Mouse (Mus musculus) layer of hippocampus, adult 11-12 months (tissue): ENCODE data around the gene Porcn.
A peak's percentile ranks its signal among the peaks of the same experiment; 100 is the strongest.

Experiments
- DNase-seq: peaks from one replicate; pipeline ENCODE4 v3.0.0; 2022; ENCODE audit warnings: low spot score

Porcn gene

DNA sequence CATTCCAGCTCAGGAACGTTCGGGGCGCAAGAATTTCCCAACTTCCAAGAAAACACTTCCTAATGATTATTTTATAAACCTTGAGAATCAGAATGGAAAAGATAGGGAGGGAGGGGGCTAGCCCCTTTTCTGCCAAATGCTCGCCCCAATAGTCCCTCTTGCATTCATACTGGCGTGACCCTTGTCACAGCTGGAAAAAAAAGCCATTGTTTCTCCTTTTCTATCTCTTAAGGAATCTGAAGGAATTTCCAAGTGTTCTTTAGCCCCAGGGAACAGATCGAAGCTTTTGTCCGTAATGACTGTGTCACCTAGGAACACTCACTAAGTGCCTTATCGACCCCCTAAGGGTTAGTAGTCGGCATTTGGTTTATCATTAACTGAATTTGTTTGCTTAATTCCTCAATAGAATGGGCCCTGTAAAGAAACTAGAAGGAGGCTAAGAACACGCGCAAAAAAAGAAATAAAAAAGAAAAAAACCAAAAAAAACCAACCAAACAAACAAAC, 421 bp upstream of the Porcn start:
- DNase-seq = no peak

DNA sequence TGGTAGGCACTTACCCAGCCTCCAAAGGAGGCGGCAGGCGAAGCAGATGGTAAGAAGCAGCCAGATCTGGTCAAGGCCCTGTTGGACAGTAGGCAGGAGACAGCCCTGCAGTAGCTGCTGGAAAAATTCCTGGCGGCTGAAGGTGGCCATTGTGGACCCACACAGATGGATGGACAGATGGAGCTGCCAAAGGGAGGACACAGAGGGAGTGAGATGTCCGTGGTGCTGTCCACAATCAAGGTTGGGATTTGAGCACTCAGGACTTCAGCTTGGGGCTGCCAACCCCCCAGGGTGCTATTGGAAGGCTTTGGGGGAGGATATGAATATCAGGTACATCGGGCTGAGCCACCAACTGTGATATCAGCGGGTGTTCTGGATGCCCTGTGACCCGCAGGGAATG, 774 bp downstream of the Porcn start:
- DNase-seq = no peak

DNA sequence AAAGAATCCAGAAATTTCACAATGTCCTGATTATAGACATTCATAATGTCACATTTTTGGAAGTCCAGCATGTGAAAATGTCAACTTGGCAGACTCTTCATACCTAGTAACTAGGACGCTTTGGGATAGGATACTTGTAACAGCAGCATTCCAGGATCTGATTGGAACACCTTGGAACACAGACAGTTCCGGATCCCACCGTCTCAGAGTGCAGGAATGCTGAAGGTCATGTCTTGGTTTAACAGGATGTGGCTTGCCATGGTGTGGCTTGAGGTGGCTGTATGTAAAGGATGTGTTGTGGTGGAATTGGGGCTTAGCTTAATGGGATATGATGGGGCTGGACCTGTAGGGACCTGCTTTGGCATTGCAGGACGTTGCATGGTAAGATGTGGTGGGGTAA, 1.2 kb downstream of the Porcn start:
- DNase-seq = no peak

DNA sequence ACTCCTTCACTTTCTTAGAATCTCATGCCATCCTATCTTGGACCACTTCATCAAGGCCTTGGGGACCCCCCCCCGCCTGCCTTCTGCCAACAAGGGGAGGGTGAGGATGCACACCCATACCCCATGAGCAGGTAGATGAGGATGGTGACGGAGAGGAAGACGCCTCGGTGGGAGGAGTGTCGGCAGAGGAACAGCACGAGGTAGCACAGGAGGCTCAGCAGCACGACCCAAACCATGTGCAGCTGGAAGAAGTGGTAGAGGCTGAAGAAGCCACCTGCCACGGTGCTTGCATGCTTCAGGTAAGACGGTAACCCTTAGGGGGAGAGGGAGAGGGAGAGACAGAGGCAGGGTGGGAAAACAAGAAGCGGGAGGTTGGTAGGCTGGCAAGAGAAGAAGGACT, 2.2 kb downstream of the Porcn start:
- DNase-seq = no peak

DNA sequence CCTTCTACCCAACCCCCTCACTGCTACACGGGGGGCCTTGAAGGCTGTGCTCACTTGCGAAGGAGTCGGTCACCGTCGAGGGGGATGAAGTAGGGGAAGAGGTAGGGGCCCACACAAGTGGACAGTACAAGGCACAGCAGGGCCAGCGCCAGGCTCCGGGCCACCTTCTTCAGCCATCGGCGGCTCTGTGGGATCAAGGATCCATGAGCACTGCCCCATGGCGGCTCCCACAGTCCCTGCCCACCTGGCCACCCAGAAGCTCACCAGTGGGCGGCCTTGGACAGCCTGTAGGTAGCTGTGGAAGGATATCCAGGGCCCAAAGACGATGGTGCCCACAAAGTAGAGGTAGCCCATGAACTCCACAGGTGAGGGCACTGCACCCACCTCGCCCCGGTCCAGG, 3.2 kb downstream of the Porcn start:
- DNase-seq = no peak

DNA sequence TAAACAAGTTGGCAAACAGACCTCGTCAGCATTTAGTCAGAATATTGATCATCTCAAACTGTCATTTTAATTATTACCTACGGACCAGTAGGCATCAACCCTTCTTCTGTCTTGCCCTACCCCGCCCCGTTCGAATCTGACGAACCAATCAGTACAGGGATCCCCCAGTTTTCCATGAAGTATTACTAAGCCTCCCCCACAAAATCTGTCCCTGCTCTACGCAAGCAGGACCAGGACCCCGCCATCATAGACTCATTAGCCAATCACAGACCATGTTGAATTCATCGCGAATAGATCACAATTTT, 13.0 kb downstream of the Porcn start, which contains the start of gene Ebp:
Ebp (minus strand) TSS at position 94 of the 305 bp plus-strand sequence.
- peak; percentile 61 for DNase-seq

DNA sequence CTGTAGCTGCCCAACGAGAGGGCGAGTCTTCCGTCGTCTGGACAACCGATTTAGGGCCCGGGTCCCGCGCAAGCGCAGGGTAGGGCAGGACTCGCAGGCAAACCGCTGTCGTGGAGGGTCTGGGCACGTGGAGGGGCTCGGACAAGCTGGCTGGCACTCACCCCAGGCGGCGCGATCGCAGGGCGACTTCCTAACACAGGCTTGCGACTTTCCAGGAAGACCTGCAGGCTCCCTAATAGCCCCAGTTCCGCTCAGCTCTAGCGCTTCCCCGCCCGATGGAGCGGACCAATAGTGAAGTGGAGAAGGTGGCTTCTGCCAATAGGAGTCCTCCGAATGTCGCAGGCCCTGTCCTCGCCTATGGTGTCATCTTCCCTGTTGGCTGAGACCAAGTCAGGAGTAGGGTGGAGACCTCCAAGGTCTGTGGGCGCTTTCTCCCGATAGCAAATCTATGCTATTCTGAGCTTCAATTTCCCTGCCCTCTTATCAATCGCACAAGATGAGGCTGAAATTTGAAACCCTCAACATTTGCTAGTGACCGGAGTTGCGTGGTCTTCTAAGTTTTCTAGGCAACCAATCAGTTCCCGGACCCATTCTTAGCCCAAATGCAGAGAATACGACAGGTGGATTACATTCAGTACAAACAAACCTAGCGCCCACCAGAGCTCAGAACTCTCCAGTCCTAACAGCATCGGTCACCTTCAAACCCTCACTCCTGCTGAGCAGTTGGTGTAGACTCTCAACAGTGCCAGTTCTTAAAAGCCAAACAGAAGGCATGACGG, 13.5 kb downstream of the Porcn start:
- DNase-seq = peak; percentile 79

DNA sequence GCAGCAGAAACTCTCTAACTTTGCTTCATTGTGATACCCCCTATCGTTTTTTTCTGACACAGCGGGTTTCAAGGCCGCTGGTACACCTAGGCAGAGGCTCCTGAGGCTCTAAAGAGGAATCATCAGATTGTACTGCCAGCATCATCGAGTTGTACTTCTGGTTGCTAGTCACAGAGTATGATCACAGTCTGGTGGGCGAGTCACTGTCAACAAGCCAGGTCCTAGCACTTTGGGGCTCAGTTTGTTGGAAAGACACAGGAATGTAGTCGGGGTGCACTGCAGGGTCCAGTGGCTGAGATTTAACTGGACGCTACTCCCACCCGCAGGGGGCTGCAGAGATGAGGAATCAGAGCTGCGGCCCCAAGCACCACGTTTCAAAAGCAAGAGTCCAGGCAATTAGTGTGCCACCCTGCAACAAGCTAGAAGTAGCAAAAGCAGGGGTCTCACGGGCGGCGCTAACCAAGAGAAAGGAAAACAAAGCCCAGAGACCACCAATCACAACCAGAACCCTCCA, 14.1 kb downstream of the Porcn start:
- no peak for DNase-seq

DNA sequence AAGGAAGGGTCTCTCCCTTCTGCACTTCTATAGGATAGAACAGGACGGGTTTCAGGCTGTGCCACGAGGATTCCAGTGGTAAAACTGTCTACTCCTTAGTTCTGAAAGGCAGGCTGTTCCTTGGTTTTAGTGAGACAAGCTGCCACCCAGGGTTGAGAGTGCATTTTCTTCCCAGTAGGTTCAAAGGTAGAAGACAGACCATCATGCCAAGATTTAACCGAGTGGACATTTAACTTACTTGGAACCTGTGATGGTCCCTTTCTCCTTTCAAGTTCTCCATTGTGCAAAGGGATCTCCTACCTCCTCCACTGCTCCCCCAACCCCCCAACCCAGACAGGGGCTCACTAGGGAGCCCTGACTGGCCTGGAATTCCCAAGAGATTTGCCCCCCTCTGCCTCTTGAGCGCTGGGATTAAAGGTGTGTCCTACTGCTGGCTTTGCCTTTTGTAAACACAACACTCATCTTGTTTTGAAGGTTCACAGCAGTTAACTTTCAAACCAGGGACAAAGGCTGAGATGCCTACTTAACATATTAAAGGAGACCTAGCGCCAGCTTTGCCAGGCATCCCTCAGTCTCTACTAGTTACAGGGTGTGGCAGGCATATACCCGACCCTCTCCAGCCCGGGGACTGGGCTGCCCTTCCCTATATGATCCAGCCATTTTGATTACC, 23.3 kb downstream of the Porcn start:
- no peak for DNase-seq

DNA sequence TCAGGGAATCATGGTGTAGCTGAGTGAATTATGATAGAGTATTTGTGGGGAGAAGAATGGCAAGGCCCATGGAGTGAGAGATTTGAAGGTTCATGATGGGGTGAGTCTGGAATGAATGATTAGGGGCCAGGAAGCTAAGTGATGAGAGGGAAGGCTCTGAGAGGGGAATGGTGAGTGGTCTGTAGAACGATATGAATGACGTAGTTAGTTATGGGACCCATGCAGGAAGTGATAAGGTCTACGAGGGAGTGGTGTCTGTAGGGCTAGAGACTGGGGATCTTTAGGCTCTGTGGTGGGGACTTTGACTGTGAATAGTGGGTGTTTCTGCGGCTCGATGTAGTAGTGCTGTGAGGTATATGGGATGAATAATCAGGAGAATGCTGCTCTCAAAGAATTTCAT, 26.7 kb downstream of the Porcn start:
- DNase-seq = no peak

DNA sequence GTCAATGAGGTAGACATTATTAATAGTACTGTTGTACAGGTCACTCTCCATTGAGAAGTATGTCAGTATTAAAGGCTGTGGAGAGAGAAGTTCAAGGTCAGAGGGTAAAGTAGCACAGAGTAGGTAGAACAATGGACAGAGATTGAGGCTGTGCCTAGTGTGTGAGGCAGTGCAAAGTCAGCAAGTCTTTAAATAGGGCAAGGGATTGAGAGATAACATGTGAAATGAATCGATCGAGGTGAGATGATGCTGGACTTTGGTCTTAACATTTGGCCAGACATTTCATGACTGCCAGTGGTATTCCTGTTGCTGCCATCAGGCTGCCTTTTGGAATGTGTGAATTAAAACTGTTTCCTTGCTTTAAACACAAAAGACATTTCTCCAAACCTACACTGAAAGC, 27.5 kb downstream of the Porcn start:
- DNase-seq = no peak

DNA sequence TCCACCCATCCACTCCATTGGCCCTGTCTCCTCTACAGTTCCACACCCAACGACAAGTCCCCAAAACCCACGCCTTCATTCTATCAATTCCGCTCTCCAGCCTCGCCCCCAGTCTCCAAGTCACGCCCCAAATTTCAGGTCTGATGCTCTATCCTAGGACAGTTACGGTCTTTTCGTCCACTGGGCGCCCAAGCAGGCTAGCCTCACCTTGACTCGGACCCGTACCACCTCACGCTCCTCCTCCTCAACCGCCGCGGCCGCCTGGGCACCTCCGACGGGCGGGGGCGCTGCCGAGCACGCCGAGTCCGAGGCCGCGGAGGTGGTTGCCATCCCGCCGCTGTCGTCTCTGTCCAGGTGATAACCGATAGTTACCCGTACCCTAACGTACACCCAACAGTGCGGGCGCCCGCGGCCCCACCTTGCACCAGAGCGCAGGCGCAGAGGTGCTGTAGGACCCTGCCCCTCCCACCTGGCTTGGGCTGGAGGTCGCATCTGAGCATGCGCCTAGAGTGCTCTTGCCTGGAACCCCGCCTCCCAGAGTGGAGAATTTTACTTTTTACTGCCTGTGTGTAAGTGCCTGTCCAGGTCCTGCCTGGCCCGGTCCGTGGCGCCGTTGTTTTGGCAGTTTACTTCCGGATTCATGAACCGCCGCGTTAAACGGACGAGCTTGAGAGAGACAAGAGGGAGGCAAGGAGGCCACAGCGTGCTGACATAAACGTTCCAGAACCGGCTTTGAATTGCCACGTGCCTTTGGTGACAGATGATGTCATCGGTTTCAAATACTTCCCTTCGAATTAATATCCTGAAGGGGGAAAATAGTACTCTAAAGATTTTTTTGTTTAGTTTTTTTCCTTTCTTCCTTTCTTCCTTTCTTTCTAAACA, 30.6 kb downstream of the Porcn start, which contains the start of gene Tbc1d25:
Tbc1d25 (minus strand) TSS at position 678 of the 882 bp plus-strand sequence.
- peak; percentile 83 for DNase-seq

DNA sequence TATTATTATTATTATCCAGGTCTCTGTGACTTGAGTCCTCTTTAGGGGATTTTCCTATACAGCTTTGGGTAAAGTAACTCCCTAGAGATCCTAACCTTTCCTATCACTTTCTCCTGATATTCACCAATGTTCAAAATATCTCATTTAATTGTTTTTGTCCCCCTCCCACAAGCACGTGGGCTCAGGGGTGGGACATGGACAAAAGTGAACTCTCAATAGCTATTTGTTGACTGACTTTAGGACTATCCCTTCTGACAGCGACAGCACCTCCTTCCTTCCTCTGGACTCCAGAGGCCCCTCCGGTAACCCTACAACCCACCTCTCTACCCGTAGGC, 31.2 kb downstream of the Porcn start:
- no peak for DNase-seq

DNA sequence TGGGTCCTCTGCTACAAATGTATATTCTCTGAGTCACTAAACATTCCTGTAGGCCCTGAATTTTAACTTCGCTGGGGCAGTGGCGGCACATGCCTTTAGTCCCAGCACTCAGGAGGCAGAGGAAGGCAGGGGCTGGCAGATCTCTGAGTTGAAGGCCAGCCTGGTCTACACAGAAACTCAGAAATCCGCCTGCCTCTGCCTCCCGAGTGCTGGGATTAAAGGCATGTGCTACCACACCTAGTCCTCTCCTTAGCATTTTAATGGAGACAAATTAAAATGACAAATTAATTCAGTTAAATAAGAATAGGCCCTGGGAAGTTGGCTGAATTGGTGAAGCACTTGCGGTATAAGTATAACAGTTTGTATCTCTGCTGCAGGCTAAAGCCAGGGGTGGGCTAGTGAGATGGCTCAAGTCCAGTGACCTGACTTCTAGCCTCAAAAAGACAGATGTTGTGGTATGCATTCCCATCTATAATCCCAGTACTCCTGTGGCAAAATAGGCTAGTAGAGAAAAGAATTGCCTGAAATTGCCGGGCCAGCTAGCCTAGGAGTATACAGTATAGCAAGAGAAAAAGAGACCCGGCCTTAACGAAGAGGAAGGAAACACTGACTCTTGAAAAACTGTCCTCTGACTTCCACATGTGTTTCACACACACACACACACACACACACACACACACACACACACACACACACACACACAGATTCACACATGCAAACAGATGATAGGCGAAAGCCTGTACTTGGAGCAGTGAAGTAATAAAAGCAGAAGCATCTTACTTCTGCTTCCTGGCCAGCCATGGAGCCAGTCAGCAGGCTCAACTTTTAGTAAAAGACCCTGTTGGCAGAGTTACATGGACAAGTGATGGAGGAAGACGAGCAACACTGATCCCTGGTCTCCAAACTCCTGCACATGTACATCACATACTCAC, 38.3 kb downstream of the Porcn start:
- DNase-seq = no peak

DNA sequence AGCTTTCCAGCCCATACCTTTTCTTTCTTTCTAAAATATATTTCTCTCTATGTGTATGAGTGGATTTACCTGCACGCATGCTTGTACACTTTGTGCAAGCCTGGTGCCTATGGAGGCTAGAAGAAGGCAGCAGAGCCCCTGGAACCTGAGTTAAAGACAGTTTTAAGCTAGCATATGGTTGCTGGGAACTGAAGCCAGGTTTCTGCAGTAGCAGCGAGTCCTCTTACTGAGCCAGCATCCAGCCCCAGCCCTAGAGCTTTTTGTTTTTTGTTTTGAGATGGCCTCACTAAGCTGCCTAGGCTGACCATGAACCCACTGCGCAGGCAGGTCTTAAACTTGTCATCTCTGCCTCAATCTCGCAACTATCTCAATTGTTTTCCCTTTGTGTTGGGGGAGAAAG, 41.9 kb downstream of the Porcn start:
- DNase-seq = no peak

DNA sequence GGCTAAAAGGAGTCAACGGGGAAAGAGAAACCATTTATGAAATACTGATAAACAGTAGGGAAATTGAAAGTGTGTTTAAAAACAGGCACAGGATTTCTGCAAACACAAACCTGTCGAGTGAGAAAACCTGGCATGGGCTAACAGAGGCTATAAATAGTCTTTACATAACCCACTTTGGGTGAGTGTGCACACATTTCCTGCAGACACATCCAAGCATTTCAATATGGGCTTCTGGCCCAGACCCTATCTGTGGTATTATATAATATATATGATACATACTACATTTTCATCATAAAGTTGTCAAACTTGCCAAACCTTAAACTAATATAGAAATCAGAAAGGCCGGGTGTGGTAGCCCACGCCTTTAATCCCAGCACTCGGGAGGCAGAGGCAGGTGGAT, 43.2 kb downstream of the Porcn start:
- DNase-seq = peak; percentile 10

DNA sequence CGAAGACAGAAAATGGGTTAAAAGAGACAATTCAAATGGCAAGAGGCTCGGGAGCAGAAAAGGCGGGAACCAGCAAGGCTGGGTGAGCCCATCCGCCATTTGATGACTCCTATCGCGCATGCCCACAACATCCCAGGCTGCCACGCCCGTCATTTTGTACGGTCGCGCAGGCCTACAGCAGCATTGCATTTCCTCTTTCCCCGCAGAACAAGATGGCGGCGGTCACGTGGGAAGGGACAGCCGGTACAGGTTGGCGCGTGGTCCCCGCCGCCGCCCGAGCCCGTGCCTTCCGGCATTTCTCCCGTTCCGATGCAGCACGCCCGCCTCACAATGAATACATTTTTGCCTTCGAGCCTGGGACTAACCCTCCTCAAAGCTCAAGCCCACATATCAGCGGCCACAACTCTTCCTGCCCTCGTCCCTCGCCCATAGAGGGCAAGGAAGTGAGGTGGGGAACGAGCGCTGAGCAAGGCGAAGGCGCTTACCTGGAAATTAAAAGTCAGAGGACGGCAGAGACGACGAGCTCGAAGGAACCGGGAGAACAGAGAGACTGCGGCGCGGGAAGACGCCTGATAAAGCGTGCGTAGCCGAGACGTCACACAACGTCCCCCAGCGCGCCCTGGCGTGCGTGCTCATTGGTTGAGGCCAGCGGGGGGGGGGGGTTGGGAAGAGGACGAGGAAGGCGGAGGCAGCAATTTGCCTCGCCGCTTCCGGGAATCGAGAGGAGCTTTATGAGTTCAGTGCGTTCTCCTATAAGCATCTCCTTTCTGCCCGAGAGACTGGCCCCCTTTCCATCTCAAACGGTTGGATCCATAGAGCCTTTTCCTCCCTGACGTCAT, 61.0 kb downstream of the Porcn start, which contains the start of gene Rbm3:
Rbm3 (minus strand) TSS at position 728 of the 839 bp plus-strand sequence.
- DNase-seq = peak; percentile 88
